Mouse (Mus musculus) layer of hippocampus, adult 9-11 months (tissue): ENCODE results near the gene Garnl3.

Source experiments
- DNase-seq: peaks from one replicate; pipeline ENCODE4 v3.0.0; 2022

Garnl3 gene

DNA sequence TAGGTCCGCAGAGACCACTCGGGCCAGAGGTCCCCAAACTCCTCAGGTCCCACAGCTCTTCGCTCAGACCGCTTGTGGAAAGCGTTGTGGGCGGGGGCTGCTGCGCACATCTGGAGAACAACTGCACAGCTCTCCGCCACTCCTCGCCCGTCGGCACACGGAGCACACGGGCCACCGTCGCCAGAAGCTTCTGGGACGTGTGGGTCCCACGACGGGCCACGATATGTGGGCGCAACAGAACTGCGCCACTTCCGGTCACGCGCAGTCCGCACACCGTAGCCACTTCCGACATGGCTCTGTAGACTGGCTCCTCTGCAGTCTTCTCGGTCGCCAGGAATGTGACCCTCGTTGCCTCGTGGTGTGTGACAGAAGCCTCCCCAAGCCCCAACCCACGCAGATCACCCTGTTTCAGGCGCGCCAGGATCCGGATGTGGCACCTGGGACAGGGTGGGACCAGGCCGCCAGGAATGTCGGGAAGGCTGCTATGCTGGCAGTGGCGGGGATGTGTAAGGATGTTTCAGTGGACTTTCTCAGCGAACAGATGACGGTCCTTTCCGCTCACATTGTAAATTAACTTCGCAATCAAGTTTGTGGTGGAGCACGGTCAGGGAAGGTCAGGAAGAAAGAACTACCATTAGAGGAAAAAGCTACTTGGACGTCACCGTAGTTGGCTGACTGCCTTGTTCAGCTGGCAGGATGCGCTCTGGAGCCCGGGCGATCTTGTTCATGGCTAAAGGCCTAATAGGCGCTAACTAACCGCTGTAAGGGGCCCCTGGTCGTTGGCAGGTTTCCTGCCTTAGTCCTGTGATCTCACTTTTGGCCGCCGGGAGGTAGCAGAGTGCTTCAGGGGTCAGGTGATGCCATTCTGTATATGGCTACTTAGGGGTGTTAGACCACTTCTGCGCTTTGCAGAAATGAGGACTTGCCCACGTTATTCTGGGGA lies 164.5 kb downstream of the Garnl3 start:
- peak; percentile 91 for DNase-seq

DNA sequence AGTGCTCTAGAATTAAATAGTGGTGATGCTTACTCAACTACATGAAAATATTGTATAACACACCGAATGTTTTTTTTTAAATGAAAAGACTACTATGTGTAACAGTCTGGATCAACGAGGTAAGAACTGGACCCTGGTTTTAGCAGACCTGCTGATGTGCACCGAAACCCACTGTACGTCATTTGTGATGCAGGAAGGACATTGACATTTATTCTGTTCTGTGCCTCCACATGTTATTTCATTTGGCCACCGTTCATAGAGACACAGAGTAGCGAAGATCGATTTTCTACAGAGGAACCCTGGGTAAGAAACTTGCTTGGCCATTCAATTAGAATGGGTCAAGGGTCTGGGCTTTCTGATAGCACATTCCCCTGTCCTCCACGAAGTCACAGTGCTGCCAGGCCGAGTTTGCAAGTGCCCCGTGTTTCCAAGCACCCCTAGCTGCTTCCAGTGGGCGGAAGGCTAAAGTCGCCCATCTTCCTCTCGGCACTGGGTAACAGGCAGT lies 165.2 kb downstream of the Garnl3 start:
- no peak for DNase-seq

DNA sequence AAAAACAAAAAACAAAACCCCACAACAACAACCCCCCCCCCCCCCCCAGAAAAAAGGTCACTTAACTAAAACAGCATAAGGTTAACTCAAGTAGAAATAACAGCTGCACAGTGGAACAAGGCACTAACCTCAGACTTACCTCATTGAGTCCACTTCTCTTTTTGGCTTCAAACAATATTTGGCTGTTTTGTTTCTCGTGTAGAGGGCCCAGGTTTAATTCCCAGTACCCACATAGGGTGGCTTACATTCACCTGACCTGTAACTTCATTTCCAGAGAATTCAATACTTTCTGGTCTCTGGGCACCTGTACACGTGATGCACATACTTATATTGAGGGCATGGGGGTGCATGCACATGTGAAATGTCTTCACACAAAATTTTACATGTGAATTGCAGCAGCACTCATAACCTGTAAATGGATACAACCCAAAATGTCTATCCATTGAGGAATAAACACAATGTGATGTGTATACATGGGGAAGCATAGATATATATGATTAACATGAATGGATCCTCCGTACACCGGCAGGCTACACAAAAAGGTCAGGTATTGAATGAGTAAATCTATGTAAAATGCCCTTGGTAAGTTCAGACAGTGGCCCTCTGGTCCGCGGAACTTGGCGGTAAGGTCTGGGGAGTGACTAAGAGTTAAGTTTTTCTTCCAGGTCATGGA lies 165.8 kb downstream of the Garnl3 start:
- no peak for DNase-seq

DNA sequence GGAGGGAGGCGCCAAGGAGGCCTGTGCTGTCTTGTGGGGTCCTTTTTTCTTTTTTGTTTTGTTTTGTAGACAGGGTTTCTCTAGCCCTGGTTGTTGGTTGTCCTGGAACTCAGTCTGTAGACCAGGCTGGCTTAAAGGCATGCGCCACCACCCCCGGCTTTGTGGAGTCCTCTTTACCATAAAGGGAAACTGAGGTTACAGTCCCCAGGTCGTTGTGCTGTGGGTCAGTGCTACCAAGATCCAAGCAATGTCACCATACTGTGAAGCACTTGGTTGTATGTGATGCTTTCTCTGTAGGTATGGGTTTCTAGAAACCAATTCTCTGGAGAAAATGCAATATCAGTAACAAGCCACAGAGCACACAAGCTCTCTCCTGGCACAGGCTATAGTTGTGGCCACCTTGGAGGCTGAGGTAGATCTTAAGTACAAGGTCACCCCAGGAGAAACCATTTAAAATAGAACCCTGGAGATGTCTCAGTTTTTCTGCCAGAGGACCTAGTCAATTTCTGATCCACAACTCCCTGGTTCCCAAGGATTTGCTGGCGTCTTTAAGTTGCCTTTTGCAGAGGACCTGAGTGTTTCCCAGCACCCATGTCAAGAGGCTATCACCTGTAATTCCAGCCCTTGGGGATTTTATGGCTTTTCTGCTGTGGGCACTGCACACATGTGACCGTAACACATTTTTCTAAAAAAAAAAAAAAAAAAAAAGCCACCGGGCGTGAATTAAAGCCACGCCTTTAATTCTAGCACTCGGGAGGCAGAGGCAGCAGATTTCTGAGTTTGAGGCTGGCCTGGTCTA lies 166.6 kb downstream of the Garnl3 start:
- DNase-seq: no peak

DNA sequence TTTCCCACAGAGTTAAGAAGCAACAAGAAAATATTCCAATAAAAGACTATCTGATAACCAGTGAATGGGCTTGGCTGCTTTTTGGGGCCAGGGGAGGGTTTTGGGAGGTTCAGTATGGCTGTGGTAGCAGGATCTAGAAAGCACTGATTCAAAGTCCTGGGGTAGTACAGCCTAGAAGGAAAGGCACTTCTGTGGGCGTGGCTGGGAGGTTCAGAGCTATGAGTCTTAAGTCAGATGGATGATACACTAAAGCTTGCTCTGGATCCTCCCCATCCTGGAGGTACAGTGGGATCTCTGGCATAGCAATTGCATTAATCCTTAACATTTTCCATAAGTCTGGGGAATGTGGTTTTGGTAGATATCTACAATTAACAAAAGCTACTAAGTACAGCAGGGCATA lies 167.5 kb downstream of the Garnl3 start:
- DNase-seq: no peak

DNA sequence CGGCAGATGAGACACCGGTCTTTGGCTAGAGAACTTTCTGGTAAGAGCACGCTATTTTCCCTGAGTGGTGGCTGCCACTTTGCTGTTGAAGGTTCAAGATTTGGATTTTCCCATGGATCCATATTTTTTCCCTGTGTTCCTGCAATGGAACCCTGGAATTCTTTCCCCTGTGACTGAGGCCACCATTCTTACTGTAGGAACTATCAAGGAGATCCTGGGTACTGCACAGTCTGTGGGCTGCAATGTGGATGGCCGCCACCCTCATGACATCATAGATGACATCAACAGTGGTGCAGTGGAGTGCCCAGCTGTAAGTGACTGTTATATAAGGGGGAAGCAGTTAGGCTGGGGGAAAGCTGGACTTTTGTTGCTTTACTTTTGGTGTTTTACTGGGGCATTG lies 167.9 kb downstream of the Garnl3 start:
- DNase-seq: no peak

DNA sequence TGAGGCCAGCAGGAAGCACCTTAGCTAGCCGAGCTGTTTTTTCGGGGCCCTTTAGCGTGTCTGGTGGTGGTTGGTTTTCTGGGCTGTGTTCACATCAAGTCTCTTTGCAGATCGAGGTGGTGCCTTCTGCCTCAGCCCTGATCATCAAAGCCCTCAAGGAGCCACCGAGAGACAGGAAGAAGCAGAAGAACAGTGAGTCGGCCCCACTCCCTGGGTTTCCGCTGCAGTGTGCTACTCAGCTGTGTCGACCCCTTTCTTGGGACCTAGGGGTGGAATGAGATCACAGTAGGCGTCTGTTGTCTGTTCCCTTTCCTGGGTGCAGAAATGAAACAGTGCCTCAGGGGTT lies 168.6 kb downstream of the Garnl3 start:
- DNase-seq: no peak

DNA sequence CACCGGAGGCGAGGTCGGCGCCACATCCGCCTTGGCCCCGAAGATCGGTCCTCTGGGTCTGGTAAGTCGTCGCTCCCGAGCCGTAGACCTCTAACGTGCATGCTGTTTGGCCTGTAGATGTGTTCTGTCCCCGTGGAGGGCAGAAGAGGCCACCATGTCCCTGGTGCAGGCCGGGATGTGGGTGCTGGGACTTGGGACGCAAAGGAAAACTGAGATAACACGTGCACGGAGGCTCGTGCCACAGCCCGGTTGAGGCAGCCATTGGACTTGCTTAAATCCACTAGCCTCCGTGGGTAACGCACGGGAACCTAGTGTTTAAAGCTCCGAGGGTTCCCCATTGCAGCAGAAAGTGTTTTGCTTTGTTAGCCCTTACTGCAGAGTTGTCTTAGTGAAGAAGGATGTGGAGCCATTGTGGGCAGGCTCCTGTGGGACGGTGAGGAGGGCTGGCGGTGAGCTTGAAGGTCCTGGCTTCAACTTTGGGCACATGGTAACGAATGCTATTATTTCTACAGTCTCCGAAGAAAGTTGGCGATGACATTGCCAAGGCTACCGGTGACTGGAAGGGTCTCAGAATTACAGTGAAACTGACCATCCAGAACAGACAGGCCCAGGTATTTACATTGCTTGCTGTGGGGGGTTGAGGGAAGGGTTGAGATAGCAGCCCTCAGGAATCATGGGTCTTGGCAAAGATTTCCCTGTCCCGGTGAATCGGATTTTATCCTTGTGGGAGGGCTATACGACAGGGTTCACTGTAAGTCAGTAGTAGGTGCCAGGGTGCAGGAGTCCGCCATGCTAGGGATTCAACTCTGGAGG lies 169.2 kb downstream of the Garnl3 start:
- no peak for DNase-seq

DNA sequence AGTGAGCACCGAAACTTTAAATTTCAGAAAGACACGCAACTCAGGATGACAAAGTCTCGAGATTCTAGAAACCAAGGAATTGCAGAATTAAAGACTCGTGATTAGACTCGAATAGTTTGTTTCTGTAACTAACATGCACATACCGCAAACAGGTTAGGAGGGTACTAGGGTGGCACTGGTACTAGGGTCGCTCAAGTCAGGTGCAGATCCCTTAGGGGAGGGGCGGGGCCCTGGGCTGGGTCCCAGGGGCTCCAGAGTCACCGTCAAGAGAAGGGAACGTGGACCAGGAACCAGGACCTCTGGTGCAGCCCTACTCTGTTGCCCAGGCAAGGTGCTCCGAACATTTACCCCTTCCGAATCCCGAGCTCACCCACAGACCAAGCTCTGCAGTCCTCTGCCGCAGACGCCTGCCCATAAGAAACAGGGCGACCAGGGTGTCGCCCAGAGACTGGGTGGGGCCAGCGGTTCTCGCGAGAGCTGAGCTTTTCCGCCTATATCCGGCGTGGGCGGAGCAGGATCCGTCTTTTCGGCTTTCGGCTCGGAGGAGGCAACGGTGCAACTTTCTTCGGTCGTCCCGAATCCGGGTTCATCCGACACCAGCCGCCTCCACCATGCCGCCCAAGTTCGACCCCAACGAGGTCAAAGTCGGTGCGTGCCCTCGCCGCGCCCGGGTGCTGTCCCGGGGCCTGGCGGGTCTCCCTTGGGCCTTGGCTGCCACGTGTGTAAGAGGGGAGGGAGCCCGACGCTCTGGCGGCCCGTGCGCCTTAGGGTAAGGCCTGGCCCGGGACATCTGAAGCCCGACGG lies 170.1 kb downstream of the Garnl3 start, which contains the start of the genes Rpl12 and Lrsam1:
Gene Rpl12 (plus strand): TSS at position 368 of the 804 bp plus-strand sequence.
Gene Lrsam1 (minus strand): TSS at position 423 of the 804 bp plus-strand sequence.
- peak; percentile 95 for DNase-seq

DNA sequence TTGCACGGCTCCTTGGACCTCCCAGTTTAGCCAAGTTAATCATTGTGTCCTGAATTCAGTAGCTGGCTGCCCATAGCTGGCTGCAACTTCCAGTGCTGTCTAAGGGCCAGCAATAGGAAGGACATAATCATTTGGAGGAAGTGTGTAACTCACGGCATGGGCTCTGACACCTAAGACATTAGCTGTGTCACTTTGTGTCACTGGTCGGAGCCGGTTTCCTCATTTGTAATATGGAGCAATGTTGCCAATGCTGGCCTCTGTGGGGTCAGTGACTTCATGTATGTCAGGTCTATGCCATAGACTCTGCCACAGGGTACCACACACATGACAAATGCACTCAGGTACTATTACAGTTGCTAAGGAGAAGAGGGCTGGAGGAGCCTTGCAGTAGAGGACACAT lies 171.2 kb downstream of the Garnl3 start:
- DNase-seq: no peak

DNA sequence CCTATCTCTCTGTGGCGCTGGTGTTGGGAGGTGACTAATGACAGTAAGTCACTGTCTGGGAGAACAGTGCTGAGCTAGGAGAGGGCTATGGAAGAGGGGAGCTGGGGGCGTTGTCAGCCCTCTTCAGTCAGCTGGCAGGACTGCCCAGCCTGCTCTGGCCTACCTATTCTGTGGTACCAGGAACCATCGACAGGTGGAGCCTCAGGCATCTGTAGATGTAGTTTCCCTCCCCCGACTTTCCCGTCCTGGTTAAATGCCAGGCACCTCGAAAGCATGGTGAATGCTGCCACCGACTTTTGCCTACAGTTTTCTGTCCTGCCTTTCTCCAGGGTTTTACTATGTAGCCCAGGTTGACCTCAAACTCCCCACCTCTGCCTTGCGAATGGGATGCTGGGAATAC lies 174.1 kb downstream of the Garnl3 start:
- peak; percentile 45 for DNase-seq

DNA sequence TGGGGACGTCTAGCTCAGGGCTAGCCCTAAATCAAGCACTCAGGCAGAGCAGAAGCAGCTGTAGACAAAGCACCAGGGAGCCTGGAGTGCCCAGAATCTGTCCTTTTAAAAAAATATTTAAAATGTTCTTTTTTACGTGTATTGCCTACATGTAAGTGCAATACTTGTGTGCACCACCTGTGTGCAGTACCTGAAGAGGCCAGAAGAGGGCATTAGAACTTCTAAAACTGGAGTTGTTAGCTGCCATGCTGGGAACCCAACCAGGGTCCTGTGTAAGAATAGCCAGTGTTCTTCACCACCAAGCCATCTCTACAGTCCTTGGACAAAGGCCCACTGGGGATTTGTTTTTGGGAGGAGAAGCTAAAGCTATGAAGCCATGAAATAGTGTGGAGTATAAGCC lies 176.9 kb downstream of the Garnl3 start:
- no peak for DNase-seq

DNA sequence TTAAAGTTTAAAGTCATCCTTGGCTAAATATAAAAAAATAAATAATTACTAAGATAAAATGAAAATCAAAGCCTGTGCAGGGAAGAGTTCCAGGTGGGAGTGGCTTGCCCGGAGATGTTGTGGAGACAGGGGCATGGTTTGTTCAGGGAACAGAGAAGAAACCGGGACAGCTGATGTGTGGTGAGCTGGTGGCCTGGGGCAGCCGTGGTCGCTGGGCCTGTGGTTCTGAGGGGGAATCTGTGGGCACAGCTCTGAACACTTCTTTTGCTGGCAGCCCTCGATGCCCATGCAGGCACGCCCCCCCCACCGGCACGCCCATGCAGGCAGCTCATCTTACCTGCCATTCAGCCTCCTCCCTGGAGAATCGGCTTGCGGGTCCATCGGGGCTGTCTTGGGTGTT lies 184.0 kb downstream of the Garnl3 start:
- no peak for DNase-seq

DNA sequence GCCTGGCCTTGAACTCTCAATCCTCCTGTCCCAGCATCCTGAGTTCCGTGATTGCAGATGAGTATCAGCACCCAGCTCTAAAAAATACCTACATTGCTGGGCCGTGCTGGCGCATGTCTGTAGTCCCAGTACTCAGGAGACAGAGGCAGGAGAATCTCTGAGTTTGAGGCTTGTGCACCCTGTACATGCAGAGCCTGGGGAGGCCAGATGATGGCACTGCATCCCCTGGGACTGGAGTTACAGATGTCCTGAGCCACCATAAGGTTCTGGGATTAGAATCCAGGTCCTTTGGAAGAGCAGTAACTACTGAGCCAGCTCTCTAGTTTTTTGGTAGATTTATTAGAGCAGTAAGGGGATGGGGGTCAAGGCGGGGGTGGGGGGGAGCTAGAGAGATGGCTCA lies 191.0 kb downstream of the Garnl3 start:
- no peak for DNase-seq

DNA sequence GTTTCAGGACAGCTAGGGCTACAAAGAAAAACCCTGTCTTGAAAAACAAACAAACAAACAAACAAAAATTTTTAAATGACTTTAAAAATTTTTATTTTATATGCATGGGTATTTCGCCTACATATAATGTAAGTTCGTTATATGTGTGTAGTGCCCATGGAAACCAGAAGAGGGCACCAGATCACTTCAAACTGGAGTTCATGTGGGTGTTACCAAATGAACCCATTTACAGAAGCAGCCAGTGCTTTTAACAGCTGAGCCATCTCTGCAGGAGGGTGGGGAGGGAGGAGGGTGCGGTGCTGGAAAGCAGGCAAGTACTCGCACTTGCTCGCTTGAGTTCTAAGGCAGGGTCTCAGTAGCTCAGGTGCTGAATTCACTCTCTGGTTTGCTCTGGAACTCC lies 192.0 kb downstream of the Garnl3 start:
- DNase-seq: no peak

DNA sequence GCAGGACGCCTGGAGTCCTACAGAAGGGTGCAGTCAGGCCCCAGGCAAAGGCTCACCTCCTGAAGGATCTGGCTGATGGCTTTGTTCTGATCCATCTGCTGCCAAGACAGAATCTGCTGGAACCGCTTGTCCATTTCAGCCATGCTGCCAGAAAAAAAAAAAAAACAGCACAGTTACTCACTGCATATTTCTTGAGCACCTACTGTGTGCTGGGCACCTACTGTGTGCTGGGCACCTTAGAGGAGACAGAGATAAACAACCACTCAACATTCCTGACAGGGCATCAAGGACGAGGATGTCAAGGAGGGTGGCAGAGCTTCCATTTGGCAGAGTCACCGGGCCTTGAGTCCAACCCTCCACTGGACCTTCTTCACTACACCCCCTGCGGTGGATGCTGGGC lies 192.7 kb downstream of the Garnl3 start:
- DNase-seq: no peak
